ENCODE assay signal across 8 mouse cellular contexts in the genomic region with DNA sequence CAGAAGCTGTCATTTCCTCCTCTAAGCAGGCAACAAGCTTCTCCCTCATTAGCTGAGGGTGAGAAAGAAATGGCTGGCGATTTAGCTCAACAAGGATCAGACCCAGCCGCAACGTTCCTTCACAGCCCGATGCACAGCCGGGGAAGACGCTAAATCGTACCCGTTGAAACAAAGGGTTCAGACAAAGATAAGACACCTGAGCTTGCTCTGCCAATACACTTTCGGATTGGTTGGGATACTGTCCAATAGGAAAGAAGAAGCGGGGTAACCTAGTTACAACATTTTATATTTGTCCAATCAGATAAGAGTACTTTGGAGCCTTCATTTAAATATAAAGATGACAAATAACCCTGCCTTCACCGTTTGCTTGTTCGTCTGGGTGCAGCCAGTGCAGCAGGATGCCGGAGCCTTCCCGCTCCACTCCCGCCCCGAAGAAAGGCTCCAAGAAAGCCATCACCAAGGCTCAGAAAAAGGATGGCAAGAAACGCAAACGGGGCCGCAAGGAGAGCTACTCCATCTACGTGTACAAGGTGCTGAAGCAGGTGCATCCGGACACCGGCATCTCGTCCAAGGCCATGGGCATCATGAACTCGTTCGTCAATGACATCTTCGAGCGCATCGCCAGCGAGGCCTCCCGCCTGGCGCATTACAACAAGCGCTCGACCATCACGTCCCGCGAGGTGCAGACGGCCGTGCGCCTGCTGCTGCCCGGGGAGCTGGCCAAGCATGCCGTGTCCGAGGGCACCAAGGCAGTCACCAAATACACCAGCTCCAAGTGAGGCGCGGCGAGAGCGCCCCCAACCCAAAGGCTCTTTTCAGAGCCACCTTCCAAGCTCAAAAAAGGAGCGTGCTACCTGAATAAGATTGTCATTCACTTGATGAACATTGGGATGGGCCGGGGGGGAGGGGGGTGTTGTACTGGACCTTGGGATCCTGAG. TPM values are rescaled to one million over a fixed set of nuclear protein-coding genes. Genes with fewer than 3 reads are reported as not detected.
DNase-seq lines count a peak whose midpoint lies in the region; ATAC-seq lines count a peak whose summit lies in the region.

A gene (plus strand): TSS at position 379 of the 938 bp plus-strand sequence.

- peak within 1 kb of the TSS; percentile 69 for H3K4me3 ChIP-seq in forebrain, embryonic 15.5 days
- peak within 1 kb of the TSS; percentile 57 for H3K4me3 ChIP-seq in hindbrain, embryonic 16.5 days (ENCODE audit: low read length)

- no peaks in the 10 kb centered on the region for H3K9me3 ChIP-seq in forebrain, embryonic 15.5 days
- H3K9me3 ChIP-seq in hindbrain, embryonic 16.5 days (ENCODE audit: control insufficient read depth, low read length): no peaks in the 10 kb centered on the region

- no peaks in the 10 kb centered on the region for H3K36me3 ChIP-seq in forebrain, embryonic 15.5 days
- H3K36me3 ChIP-seq in hindbrain, embryonic 16.5 days (ENCODE audit: control insufficient read depth, insufficient read depth, low read length): no peaks in the 10 kb centered on the region

- under 1% methylated on average over 48 of the region's 48 CpGs for WGBS in forebrain, embryonic 15.5 days
- 0% methylated on average over 45 of the region's 48 CpGs for WGBS in hindbrain, embryonic 16.5 days

- peak within 1 kb of the TSS; percentile 100 for H3K27ac ChIP-seq in forebrain, embryonic 15.5 days (replicated peaks)
- peak within 1 kb of the TSS; percentile 96 for H3K27ac ChIP-seq in hindbrain, embryonic 16.5 days (ENCODE audit: low read depth, low read length)

- H3K4me2 ChIP-seq in forebrain, embryonic 15.5 days (replicated peaks): peak within 1 kb of the TSS; percentile 71
- peak within 1 kb of the TSS; percentile 68 for H3K4me2 ChIP-seq in hindbrain, embryonic 16.5 days (ENCODE audit: low read length)

- peak; percentile 95 for DNase-seq in Muller cell, postnatal 12 days (ENCODE audit: inconsistent ontology term)
- DNase-seq in cerebellum, adult 18-20 months: peak; percentile 88 to 89
- peak; percentile 88 for DNase-seq in left cerebral cortex, adult 11 months (ENCODE audit: low spot score)
- peak; percentile 68 for DNase-seq in lung, postnatal 25 days (ENCODE audit: low spot score)
- DNase-seq in right cerebral cortex, adult 18-20 months: peak; percentile 86
- DNase-seq in gastrocnemius, postnatal 25 days: no peak

- peaks cover 32% of the 10 kb centered on the region for H3K4me1 ChIP-seq in forebrain, embryonic 15.5 days
- peaks cover 20% of the 10 kb centered on the region for H3K4me1 ChIP-seq in hindbrain, embryonic 16.5 days (ENCODE audit: control insufficient read depth, insufficient read depth, low read depth, low read length)

- peak; percentile 92 for ATAC-seq in forebrain, embryonic 15.5 days (replicated peaks)
- peak; percentile 93 for ATAC-seq in hindbrain, embryonic 16.5 days

- no peaks in the 10 kb centered on the region for H3K27me3 ChIP-seq in forebrain, embryonic 15.5 days
- no peaks in the 10 kb centered on the region for H3K27me3 ChIP-seq in hindbrain, embryonic 16.5 days (replicated peaks; ENCODE audit: control insufficient read depth, insufficient read depth, low read length)

- peak within 1 kb of the TSS; percentile 93 for H3K9ac ChIP-seq in forebrain, embryonic 15.5 days (replicated peaks)
- peak within 1 kb of the TSS; percentile 80 for H3K9ac ChIP-seq in hindbrain, embryonic 16.5 days (ENCODE audit: low read depth, low read length)

RNA-seq across cellular contexts. Expression of the gene that starts here (rescaled TPM):
- 355 and 373 TPM in 2 replicates for polyA plus RNA-seq in forebrain, embryonic 15.5 days (2015; fragmentation: Nextera tagmentation; extraction: Ambion mirVana)
- polyA plus RNA-seq in hindbrain, embryonic 16.5 days (2015; fragmentation: Nextera tagmentation; extraction: Ambion mirVana): 249 and 250 TPM in 2 replicates
- total RNA-seq in gastrocnemius, postnatal 25 days (2021): 1 to 10 TPM; 1.1 to 1.2 TPM
